Mouse (Mus musculus): Measurements from ENCODE around the gene Wdsub1. TPM values are rescaled to one million over a fixed set of nuclear protein-coding genes. Genes with fewer than 3 reads are reported as not detected.

The Wdsub1 gene
- polyA plus RNA-seq (2012; fragmentation: generic; extraction: Trizol) = 31.1 TPM

GRCm38 (mm10) chr2:59881831-59882741 is at the start of gene Wdsub1:
Gene Wdsub1 (minus strand): TSS chr2:59882591.
- Histone ChIP-seq H3K4me2 (ENCODE audit: low read depth) (peak within 1 kb of the TSS; percentile 71), H3K27me3 (ENCODE audit: control insufficient read depth, insufficient read depth, insufficient read length) (no peaks in the 10 kb centered on the region), H3K79me2 (ENCODE audit: control insufficient read depth, insufficient read depth) (no peaks in the 10 kb centered on the region), H3K4me3 (peak within 1 kb of the TSS; percentile 40), H3K36me3 (ENCODE audit: control insufficient read depth, insufficient read depth) (no peaks in the 10 kb centered on the region), H3ac (ENCODE audit: control insufficient read depth, insufficient read length) (peak within 1 kb of the TSS; percentile 41)
- TF ChIP-seq SRF (IDR thresholded peaks at IDR 0.05; ENCODE audit: control insufficient read depth, insufficient read length, low read depth) (no peak), POLR2AphosphoS2 (IDR thresholded peaks at IDR 0.05; ENCODE audit: insufficient read length, low read depth) (peak; percentile 39), MYOG (IDR thresholded peaks at IDR 0.05; ENCODE audit: control insufficient read depth in 1 of 3, insufficient read depth in 1 of 3, insufficient read length in 2 of 3, low read depth in 2 of 3) (peak in 2 of 3 experiments; percentile 27 to 49), MYOD1 (IDR thresholded peaks at IDR 0.05; ENCODE audit: control insufficient read depth in 1 of 3, insufficient read length in 2 of 3, low read depth in 2 of 3) (peak in 1 of 3 experiments; percentile 67), TCF3 (IDR thresholded peaks at IDR 0.05; ENCODE audit: insufficient read length, low read depth) (no peak), CEBPB (IDR thresholded peaks at IDR 0.05; ENCODE audit: insufficient read depth, poor library complexity, severe bottlenecking) (no peak), E2F4 (IDR thresholded peaks at IDR 0.05; ENCODE audit: insufficient read depth) (no peak), USF1 (IDR thresholded peaks at IDR 0.05; ENCODE audit: low read depth) (peak; percentile 82), MAX (IDR thresholded peaks at IDR 0.05; ENCODE audit: low read depth) (no peak), REST (IDR thresholded peaks at IDR 0.05; ENCODE audit: insufficient read depth, insufficient read length) (no peak), TCF12 (IDR thresholded peaks at IDR 0.05; ENCODE audit: insufficient read depth, poor library complexity, severe bottlenecking) (no peak), POLR2A (IDR thresholded peaks at IDR 0.05; ENCODE audit: insufficient read length, low read depth) (peak; percentile 66)

GRCm38 (mm10) chr2:59913610-59914009 is 31.2 kb upstream of the Wdsub1 start:
- peaks cover 30% of the 10 kb centered on the region for H3K36me3 ChIP-seq (ENCODE audit: control insufficient read depth, insufficient read depth)

DNA sequence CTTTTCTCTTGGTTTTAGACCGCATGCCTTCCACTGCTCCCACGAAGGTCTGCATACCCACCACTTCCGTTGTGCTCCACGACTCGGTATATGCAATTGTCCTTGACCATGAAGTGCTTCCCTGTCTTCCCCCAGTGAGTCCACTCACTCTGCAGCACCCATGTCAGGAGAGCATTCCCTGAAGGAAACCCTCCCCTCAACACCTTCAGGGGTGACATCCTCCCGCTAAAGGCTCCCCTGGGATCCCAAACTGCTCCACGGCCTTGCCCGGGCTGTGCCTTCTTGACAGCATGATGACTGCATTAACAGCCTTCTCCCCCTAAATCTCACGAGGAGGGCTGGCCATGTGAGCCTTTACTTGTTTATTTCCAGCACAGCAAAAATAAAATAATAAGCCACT is 25.7 kb upstream of the Wdsub1 start:
- H3ac ChIP-seq (ENCODE audit: control insufficient read depth, insufficient read length) = no peak overlapping the region
- H3K27me3 ChIP-seq (ENCODE audit: control insufficient read depth, insufficient read depth, insufficient read length) = no peaks in the 10 kb centered on the region
- peaks cover 28% of the 10 kb centered on the region for H3K36me3 ChIP-seq (ENCODE audit: control insufficient read depth, insufficient read depth)
- H3K4me3 ChIP-seq = no peak overlapping the region
- H3K4me2 ChIP-seq (ENCODE audit: low read depth) = no peak overlapping the region
- TF ChIP-seq TCF12 (IDR thresholded peaks at IDR 0.05; ENCODE audit: insufficient read depth, poor library complexity, severe bottlenecking) (no peak), E2F4 (IDR thresholded peaks at IDR 0.05; ENCODE audit: insufficient read depth) (no peak), USF1 (IDR thresholded peaks at IDR 0.05; ENCODE audit: low read depth) (no peak), POLR2A (IDR thresholded peaks at IDR 0.05; ENCODE audit: insufficient read length, low read depth) (no peak), MYOG (IDR thresholded peaks at IDR 0.05; ENCODE audit: control insufficient read depth in 1 of 3, insufficient read depth in 1 of 3, insufficient read length in 2 of 3, low read depth in 2 of 3) (no peak)
- no peaks in the 10 kb centered on the region for H3K79me2 ChIP-seq (ENCODE audit: control insufficient read depth, insufficient read depth)

More at GRCm38 (mm10) chr2:59913610-59914009, 31.2 kb upstream of the Wdsub1 start:
- Histone ChIP-seq H3K4me3 (no peak overlapping the region), H3K4me2 (ENCODE audit: low read depth) (no peak overlapping the region), H3K27me3 (ENCODE audit: control insufficient read depth, insufficient read depth, insufficient read length) (no peaks in the 10 kb centered on the region), H3ac (ENCODE audit: control insufficient read depth, insufficient read length) (no peak overlapping the region), H3K79me2 (ENCODE audit: control insufficient read depth, insufficient read depth) (no peaks in the 10 kb centered on the region)
- no peak for TF ChIP-seq TCF3 (IDR thresholded peaks at IDR 0.05; ENCODE audit: insufficient read length, low read depth)
- TF ChIP-seq USF1 (IDR thresholded peaks at IDR 0.05; ENCODE audit: low read depth) = no peak
- no peak for TF ChIP-seq MYOG (IDR thresholded peaks at IDR 0.05; ENCODE audit: control insufficient read depth in 1 of 3, insufficient read depth in 1 of 3, insufficient read length in 2 of 3, low read depth in 2 of 3)
- TF ChIP-seq SRF (IDR thresholded peaks at IDR 0.05; ENCODE audit: control insufficient read depth, insufficient read length, low read depth) = no peak
- TF ChIP-seq POLR2AphosphoS2 (IDR thresholded peaks at IDR 0.05; ENCODE audit: insufficient read length, low read depth) = no peak

DNA sequence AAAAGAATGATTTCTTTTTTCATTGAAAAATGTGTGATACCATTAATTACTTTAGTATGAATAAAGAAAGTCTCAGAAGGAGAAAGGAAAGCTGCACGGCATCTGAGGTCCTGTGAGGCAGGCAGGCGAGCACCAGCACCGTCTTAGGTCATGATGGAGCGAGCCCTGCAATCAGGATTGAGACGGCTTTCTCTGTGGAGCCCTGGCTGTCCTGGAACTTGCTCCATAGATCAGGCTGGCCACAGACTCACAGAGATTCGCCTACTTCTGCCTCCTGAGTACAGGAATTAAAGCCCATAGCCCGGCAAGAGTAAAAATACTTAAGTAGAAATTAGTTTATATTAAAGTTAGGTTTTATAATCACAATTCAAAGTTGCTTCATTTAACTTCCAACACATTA is 21.6 kb upstream of the Wdsub1 start:
- H3K36me3 ChIP-seq (ENCODE audit: control insufficient read depth, insufficient read depth) = peaks cover 27% of the 10 kb centered on the region
- TF ChIP-seq CEBPB (IDR thresholded peaks at IDR 0.05; ENCODE audit: insufficient read depth, poor library complexity, severe bottlenecking) (no peak), TCF3 (IDR thresholded peaks at IDR 0.05; ENCODE audit: insufficient read length, low read depth) (no peak)
- H3K79me2 ChIP-seq (ENCODE audit: control insufficient read depth, insufficient read depth) = no peaks in the 10 kb centered on the region
- no peak overlapping the region for H3ac ChIP-seq (ENCODE audit: control insufficient read depth, insufficient read length)
- H3K4me3 ChIP-seq = no peak overlapping the region
- no peak overlapping the region for H3K4me2 ChIP-seq (ENCODE audit: low read depth)
- H3K27me3 ChIP-seq (ENCODE audit: control insufficient read depth, insufficient read depth, insufficient read length) = no peaks in the 10 kb centered on the region

DNA sequence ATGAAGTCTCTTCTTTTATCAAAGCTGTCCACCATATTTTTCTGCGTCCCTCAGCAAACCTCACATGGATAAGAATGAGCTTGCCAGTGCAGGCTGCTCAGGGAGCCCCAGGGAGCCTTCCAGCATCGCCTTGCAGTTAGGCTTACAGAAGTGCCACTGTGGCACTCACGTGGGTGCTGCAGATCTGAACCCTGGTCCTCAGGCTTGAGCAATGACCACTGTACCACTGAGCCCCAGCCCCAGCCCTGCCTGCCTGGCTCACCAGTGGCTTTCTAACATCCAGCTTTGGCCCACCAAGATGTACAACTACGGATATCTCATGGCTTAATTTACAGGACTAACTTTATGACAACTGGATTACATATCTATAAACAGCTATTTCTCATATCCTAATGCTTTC is 16.3 kb upstream of the Wdsub1 start:
- TF ChIP-seq POLR2A (IDR thresholded peaks at IDR 0.05; ENCODE audit: insufficient read length, low read depth) = no peak
- no peak for TF ChIP-seq TCF12 (IDR thresholded peaks at IDR 0.05; ENCODE audit: insufficient read depth, poor library complexity, severe bottlenecking)
- no peak for TF ChIP-seq TCF3 (IDR thresholded peaks at IDR 0.05; ENCODE audit: insufficient read length, low read depth)
- no peak for TF ChIP-seq MYOD1 (IDR thresholded peaks at IDR 0.05; ENCODE audit: control insufficient read depth in 1 of 3, insufficient read length in 2 of 3, low read depth in 2 of 3)
- no peak for TF ChIP-seq MYOG (IDR thresholded peaks at IDR 0.05; ENCODE audit: control insufficient read depth in 1 of 3, insufficient read depth in 1 of 3, insufficient read length in 2 of 3, low read depth in 2 of 3)
- TF ChIP-seq POLR2AphosphoS2 (IDR thresholded peaks at IDR 0.05; ENCODE audit: insufficient read length, low read depth) = no peak
- TF ChIP-seq MAX (IDR thresholded peaks at IDR 0.05; ENCODE audit: low read depth) = no peak
- no peak for TF ChIP-seq USF1 (IDR thresholded peaks at IDR 0.05; ENCODE audit: low read depth)
- TF ChIP-seq REST (IDR thresholded peaks at IDR 0.05; ENCODE audit: insufficient read depth, insufficient read length) = no peak
- no peak for TF ChIP-seq E2F4 (IDR thresholded peaks at IDR 0.05; ENCODE audit: insufficient read depth)
- TF ChIP-seq CEBPB (IDR thresholded peaks at IDR 0.05; ENCODE audit: insufficient read depth, poor library complexity, severe bottlenecking) = no peak
- no peak for TF ChIP-seq SRF (IDR thresholded peaks at IDR 0.05; ENCODE audit: control insufficient read depth, insufficient read length, low read depth)
- H3ac ChIP-seq (ENCODE audit: control insufficient read depth, insufficient read length) = no peak overlapping the region
- H3K4me3 ChIP-seq = no peak overlapping the region
- H3K36me3 ChIP-seq (ENCODE audit: control insufficient read depth, insufficient read depth) = peaks cover 23% of the 10 kb centered on the region
- H3K27me3 ChIP-seq (ENCODE audit: control insufficient read depth, insufficient read depth, insufficient read length) = no peaks in the 10 kb centered on the region
- no peaks in the 10 kb centered on the region for H3K79me2 ChIP-seq (ENCODE audit: control insufficient read depth, insufficient read depth)
- no peak overlapping the region for H3K4me2 ChIP-seq (ENCODE audit: low read depth)

Data from myocyte (in vitro differentiated cells).